Mouse (Mus musculus): Measurements from ENCODE around the gene Btg1. TPM values are rescaled to one million over a fixed set of nuclear protein-coding genes. Genes with fewer than 3 reads are reported as not detected.

Gene Btg1
- polyA plus RNA-seq, 1 experiment from 2014 or later = 46.5 TPM

- H3K27ac ChIP-seq (ENCODE audit: low read length) = no peak overlapping the region
- no peak for ATAC-seq
- no peaks in the 10 kb centered on the region for H3K27me3 ChIP-seq (ENCODE audit: control insufficient read depth, insufficient read depth, low read depth, low read length)
- no peaks in the 10 kb centered on the region for H3K9me3 ChIP-seq (replicated peaks; ENCODE audit: control insufficient read depth, low read length, poor library complexity, severe bottlenecking)
- H3K4me1 ChIP-seq (ENCODE audit: control insufficient read depth, insufficient read depth, low read length) = peaks cover 48% of the 10 kb centered on the region
- no peak overlapping the region for H3K9ac ChIP-seq (ENCODE audit: low read depth, low read length)
- H3K36me3 ChIP-seq (ENCODE audit: control insufficient read depth, insufficient read depth, low read length) = peaks cover 2% of the 10 kb centered on the region; the same call in 1 of the 2 replicates
- H3K4me3 ChIP-seq (ENCODE audit: low read depth, low read length) = no peak overlapping the region
- 76% methylated on average over 4 of the region's 4 CpGs for WGBS
- H3K4me2 ChIP-seq (ENCODE audit: low read length) = peak overlapping the region; percentile 33
Measured at GRCm38 (mm10) chr10:96625682-96626081, 8.9 kb downstream of the Btg1 start.

- Histone ChIP-seq H3K27ac (ENCODE audit: low read length) (no peak overlapping the region), H3K4me3 (ENCODE audit: low read depth, low read length) (no peak overlapping the region), H3K27me3 (ENCODE audit: control insufficient read depth, insufficient read depth, low read depth, low read length) (no peaks in the 10 kb centered on the region), H3K9ac (ENCODE audit: low read depth, low read length) (no peak overlapping the region), H3K4me1 (ENCODE audit: control insufficient read depth, insufficient read depth, low read length) (peaks cover 47% of the 10 kb centered on the region), H3K9me3 (replicated peaks; ENCODE audit: control insufficient read depth, low read length, poor library complexity, severe bottlenecking) (no peaks in the 10 kb centered on the region), H3K4me2 (ENCODE audit: low read length) (peak overlapping the region; percentile 17; the same call in 1 of the 2 replicates), H3K36me3 (ENCODE audit: control insufficient read depth, insufficient read depth, low read length) (peaks cover 2% of the 10 kb centered on the region; the same call in 1 of the 2 replicates)
- WGBS = 93% methylated on average over 10 of the region's 10 CpGs
- no peak for ATAC-seq
Measured at GRCm38 (mm10) chr10:96626120-96626750, 9.4 kb downstream of the Btg1 start.

GRCm38 (mm10) chr10:96627332-96627731, 10.5 kb downstream of the Btg1 start:
- no peak for ATAC-seq
- Histone ChIP-seq H3K27ac (ENCODE audit: low read length) (no peak overlapping the region), H3K9ac (ENCODE audit: low read depth, low read length) (no peak overlapping the region), H3K36me3 (ENCODE audit: control insufficient read depth, insufficient read depth, low read length) (peaks cover 2% of the 10 kb centered on the region; the same call in 1 of the 2 replicates), H3K27me3 (ENCODE audit: control insufficient read depth, insufficient read depth, low read depth, low read length) (no peaks in the 10 kb centered on the region), H3K4me1 (ENCODE audit: control insufficient read depth, insufficient read depth, low read length) (peaks cover 39% of the 10 kb centered on the region), H3K4me3 (ENCODE audit: low read depth, low read length) (no peak overlapping the region), H3K4me2 (ENCODE audit: low read length) (no peak overlapping the region), H3K9me3 (replicated peaks; ENCODE audit: control insufficient read depth, low read length, poor library complexity, severe bottlenecking) (no peaks in the 10 kb centered on the region)
- WGBS = 94% methylated on average over 10 of the region's 10 CpGs

- ATAC-seq = no peak
- H3K27me3 ChIP-seq (ENCODE audit: control insufficient read depth, insufficient read depth, low read depth, low read length) = no peaks in the 10 kb centered on the region
- peaks cover 31% of the 10 kb centered on the region for H3K4me1 ChIP-seq (ENCODE audit: control insufficient read depth, insufficient read depth, low read length)
Measured at GRCm38 (mm10) chr10:96628100-96628912, 11.5 kb downstream of the Btg1 start.

GRCm38 (mm10) chr10:96628913-96629199, 12.1 kb downstream of the Btg1 start:
- H3K4me2 ChIP-seq (ENCODE audit: low read length) = no peak overlapping the region
- peaks cover 26% of the 10 kb centered on the region for H3K4me1 ChIP-seq (ENCODE audit: control insufficient read depth, insufficient read depth, low read length)
- H3K27ac ChIP-seq (ENCODE audit: low read length) = no peak overlapping the region
- no peak for ATAC-seq
- no peaks in the 10 kb centered on the region; the same call in 1 of the 2 replicates for H3K36me3 ChIP-seq (ENCODE audit: control insufficient read depth, insufficient read depth, low read length)
- no peaks in the 10 kb centered on the region for H3K9me3 ChIP-seq (replicated peaks; ENCODE audit: control insufficient read depth, low read length, poor library complexity, severe bottlenecking)
- no peak overlapping the region for H3K9ac ChIP-seq (ENCODE audit: low read depth, low read length)
- H3K27me3 ChIP-seq (ENCODE audit: control insufficient read depth, insufficient read depth, low read depth, low read length) = no peaks in the 10 kb centered on the region
- 91% methylated on average over 7 of the region's 7 CpGs for WGBS
- H3K4me3 ChIP-seq (ENCODE audit: low read depth, low read length) = no peak overlapping the region

More at GRCm38 (mm10) chr10:96628100-96628912, 11.5 kb downstream of the Btg1 start:
- Histone ChIP-seq H3K9ac (ENCODE audit: low read depth, low read length) (no peak overlapping the region), H3K4me3 (ENCODE audit: low read depth, low read length) (no peak overlapping the region), H3K27ac (ENCODE audit: low read length) (no peak overlapping the region), H3K4me2 (ENCODE audit: low read length) (no peak overlapping the region), H3K36me3 (ENCODE audit: control insufficient read depth, insufficient read depth, low read length) (peaks cover 2% of the 10 kb centered on the region; the same call in 1 of the 2 replicates), H3K9me3 (replicated peaks; ENCODE audit: control insufficient read depth, low read length, poor library complexity, severe bottlenecking) (no peaks in the 10 kb centered on the region)
- WGBS = 90% methylated on average over 16 of the region's 16 CpGs

GRCm38 (mm10) chr10:96630110-96630509, 13.3 kb downstream of the Btg1 start:
- no peaks in the 10 kb centered on the region for H3K36me3 ChIP-seq (ENCODE audit: control insufficient read depth, insufficient read depth, low read length)
- H3K27ac ChIP-seq (ENCODE audit: low read length) = no peak overlapping the region
- no peak for ATAC-seq
- WGBS = 94% methylated on average over 5 of the region's 5 CpGs
- H3K9ac ChIP-seq (ENCODE audit: low read depth, low read length) = no peak overlapping the region
- no peak overlapping the region for H3K4me3 ChIP-seq (ENCODE audit: low read depth, low read length)
- H3K4me1 ChIP-seq (ENCODE audit: control insufficient read depth, insufficient read depth, low read length) = peaks cover 15% of the 10 kb centered on the region
- H3K27me3 ChIP-seq (ENCODE audit: control insufficient read depth, insufficient read depth, low read depth, low read length) = no peaks in the 10 kb centered on the region
- H3K4me2 ChIP-seq (ENCODE audit: low read length) = no peak overlapping the region
- H3K9me3 ChIP-seq (replicated peaks; ENCODE audit: control insufficient read depth, low read length, poor library complexity, severe bottlenecking) = no peaks in the 10 kb centered on the region

- no peaks in the 10 kb centered on the region for H3K27me3 ChIP-seq (ENCODE audit: control insufficient read depth, insufficient read depth, low read depth, low read length)
- peaks cover 6% of the 10 kb centered on the region; the same call in 1 of the 2 replicates for H3K4me1 ChIP-seq (ENCODE audit: control insufficient read depth, insufficient read depth, low read length)
- no peak overlapping the region for H3K9ac ChIP-seq (ENCODE audit: low read depth, low read length)
- H3K4me3 ChIP-seq (ENCODE audit: low read depth, low read length) = no peak overlapping the region
- no peak overlapping the region for H3K27ac ChIP-seq (ENCODE audit: low read length)
- WGBS = 50% methylated on average over 9 of the region's 9 CpGs
- H3K36me3 ChIP-seq (ENCODE audit: control insufficient read depth, insufficient read depth, low read length) = no peaks in the 10 kb centered on the region
- no peaks in the 10 kb centered on the region for H3K9me3 ChIP-seq (replicated peaks; ENCODE audit: control insufficient read depth, low read length, poor library complexity, severe bottlenecking)
- H3K4me2 ChIP-seq (ENCODE audit: low read length) = no peak overlapping the region
- no peak for ATAC-seq
Measured at GRCm38 (mm10) chr10:96631066-96631711, 14.4 kb downstream of the Btg1 start.

- Histone ChIP-seq H3K27ac (ENCODE audit: low read length) (no peak overlapping the region), H3K36me3 (ENCODE audit: control insufficient read depth, insufficient read depth, low read length) (no peaks in the 10 kb centered on the region), H3K9ac (ENCODE audit: low read depth, low read length) (no peak overlapping the region), H3K4me2 (ENCODE audit: low read length) (no peak overlapping the region), H3K27me3 (ENCODE audit: control insufficient read depth, insufficient read depth, low read depth, low read length) (no peaks in the 10 kb centered on the region), H3K4me1 (ENCODE audit: control insufficient read depth, insufficient read depth, low read length) (no peaks in the 10 kb centered on the region), H3K4me3 (ENCODE audit: low read depth, low read length) (no peak overlapping the region), H3K9me3 (replicated peaks; ENCODE audit: control insufficient read depth, low read length, poor library complexity, severe bottlenecking) (no peaks in the 10 kb centered on the region)
- ATAC-seq = no peak
- WGBS = 75% methylated on average over 12 of the region's 12 CpGs
Measured at GRCm38 (mm10) chr10:96632271-96633144, 15.7 kb downstream of the Btg1 start.

All from midbrain, embryonic 16.5 days (tissue).